Mouse (Mus musculus) subcutaneous adipose tissue, adult 2 months (tissue): ENCODE results near the gene Olfr550. TPM values are rescaled to one million over a fixed set of nuclear protein-coding genes. Genes with fewer than 3 reads are reported as not detected.

ENCODE experiments used
- polyA plus RNA-seq: library from polyadenylated mRNA; depleted of rRNA; stranded (reverse); fragments of >200 nt; gene quantifications from 2 replicates; pipeline ENCODE4 v1.2.3, GENCODE M21; 2012; ENCODE audit warnings: low replicate concordance; rRNA removed

The Olfr550 gene
- polyA plus RNA-seq = not detected in 2 replicates

GRCm38 (mm10) chr7:102571142-102571541 is at the start of gene Olfr550:
Olfr550 (plus strand) TSS chr7:102571442.

GRCm38 (mm10) chr7:102534449-102534848 is 36.8 kb upstream of the Olfr550 start, which contains the start of gene Olfr547:
Olfr547 (plus strand) TSS chr7:102534749.

GRCm38 (mm10) chr7:102540596-102540995 is 30.6 kb upstream of the Olfr550 start, which contains the start of gene Olfr548-ps1:
Olfr548-ps1 (plus strand) TSS chr7:102540896.

GRCm38 (mm10) chr7:102549570-102549969 is 21.7 kb upstream of the Olfr550 start, which contains the start of gene Olfr549:
Olfr549 (plus strand) TSS chr7:102549870.

GRCm38 (mm10) chr7:102564999-102565997 is 5.9 kb upstream of the Olfr550 start, which contains the start of gene Trim21:
Trim21 (minus strand) TSS chr7:102565486.

GRCm38 (mm10) chr7:102591786-102592185 is 20.5 kb downstream of the Olfr550 start, which contains the start of gene Olfr551:
Olfr551 (minus strand) TSS chr7:102591886.

GRCm38 (mm10) chr7:102597378-102598031 is 26.3 kb downstream of the Olfr550 start, which contains the start of gene Olfr552:
Olfr552 (plus strand) TSS chr7:102597770.

GRCm38 (mm10) chr7:102618118-102618517 is 46.9 kb downstream of the Olfr550 start, which contains the start of gene Olfr553:
Olfr553 (minus strand) TSS chr7:102618218.

Other genes with a start within 250 kb of the Olfr550 start
- gene Rrm1, start 129.7 kb upstream of the Olfr550 start, polyA plus RNA-seq = 5.9 and 22.5 TPM in 2 replicates
- gene Olfr543, start 89.8 kb upstream of the Olfr550 start, polyA plus RNA-seq = not detected in 2 replicates
- gene Olfr544, start 83.1 kb upstream of the Olfr550 start, polyA plus RNA-seq = not detected in 2 replicates
- gene Olfr545, start 71.9 kb upstream of the Olfr550 start, polyA plus RNA-seq = not detected in 2 replicates
- not detected in 2 replicates for gene Olfr547, start 36.7 kb upstream of the Olfr550 start, polyA plus RNA-seq
- gene Olfr548-ps1, start 30.5 kb upstream of the Olfr550 start, polyA plus RNA-seq = not detected in 2 replicates
- gene Olfr549, start 21.6 kb upstream of the Olfr550 start, polyA plus RNA-seq = not detected in 2 replicates
- gene Trim21, start 6.0 kb upstream of the Olfr550 start, polyA plus RNA-seq = 7.0 and 10.4 TPM in 2 replicates
- gene Olfr551, start 20.4 kb downstream of the Olfr550 start, polyA plus RNA-seq = not detected in 2 replicates
- not detected in 2 replicates for gene Olfr552, start 26.3 kb downstream of the Olfr550 start, polyA plus RNA-seq
- not detected in 2 replicates for gene Olfr553, start 46.8 kb downstream of the Olfr550 start, polyA plus RNA-seq
- gene Olfr554, start 67.0 kb downstream of the Olfr550 start, polyA plus RNA-seq = not detected in 2 replicates
- gene Olfr555, start 87.4 kb downstream of the Olfr550 start, polyA plus RNA-seq = not detected in 2 replicates
- gene Olfr556, start 93.5 kb downstream of the Olfr550 start, polyA plus RNA-seq = not detected in 2 replicates
- gene Trim68, start 115.9 kb downstream of the Olfr550 start, polyA plus RNA-seq = 41.4 and 44.2 TPM in 2 replicates
- gene Olfr557, start 124.5 kb downstream of the Olfr550 start, polyA plus RNA-seq = not detected in 2 replicates
- 9.2 and 10.1 TPM in 2 replicates for gene Olfr558, start 130.8 kb downstream of the Olfr550 start, polyA plus RNA-seq
- not detected in 2 replicates for gene Olfr33, start 147.6 kb downstream of the Olfr550 start, polyA plus RNA-seq
- gene Olfr559, start 156.0 kb downstream of the Olfr550 start, polyA plus RNA-seq = not detected in 2 replicates
- 0.17 and 0.27 TPM in 2 replicates for gene Olfr560, start 187.9 kb downstream of the Olfr550 start, polyA plus RNA-seq
- gene Olfr78, start 188.0 kb downstream of the Olfr550 start, polyA plus RNA-seq = 11.4 and 14.6 TPM in 2 replicates
- gene Olfr561, start 199.8 kb downstream of the Olfr550 start, polyA plus RNA-seq = 0.12 TPM in 1 of 2 replicates, not detected in the other
- gene Olfr564, start 232.0 kb downstream of the Olfr550 start, polyA plus RNA-seq = not detected in 2 replicates